Mouse (Mus musculus) intestine, postnatal 0 days (tissue): Measurements from ENCODE around the gene Cma2. TPM values are rescaled to one million over a fixed set of nuclear protein-coding genes. Genes with fewer than 3 reads are reported as not detected.
A peak's percentile ranks its signal among the peaks of the same experiment; 100 is the strongest.

Experiments used
- ATAC-seq: fragments of 200-750 bp; cut with Nextera tagmentation; 2 replicates; pipeline ENCODE4 v1.8.0; 2017; ENCODE audit warnings: mild to moderate bottlenecking, moderate TSS enrichment, moderate library complexity
- H3K27ac ChIP-seq: fragments of 300-500 bp; sonication (generic); 2 replicates; pipeline ENCODE4 v1.5.1; 2014; ENCODE audit warnings: mild to moderate bottlenecking, low read depth, low read length, moderate library complexity
- H3K27me3 ChIP-seq: fragments of 300-500 bp; sonication (generic); replicated peaks from 2 replicates; pipeline ENCODE4 v1.6.1; 2014; ENCODE audit warnings: low read length, mixed read lengths; ENCODE audit not compliant: control insufficient read depth, insufficient read depth
- H3K36me3 ChIP-seq: fragments of 300-500 bp; sonication (generic); 2 replicates; pipeline ENCODE4 v1.6.1; 2014; ENCODE audit warnings: mild to moderate bottlenecking, moderate library complexity; ENCODE audit not compliant: control insufficient read depth, insufficient read depth
- H3K4me1 ChIP-seq: fragments of 300-500 bp; sonication (generic); replicated peaks from 2 replicates; pipeline ENCODE4 v1.6.1; 2014; ENCODE audit warnings: antibody characterized with exemption, low read length, mixed read lengths; ENCODE audit not compliant: control insufficient read depth, insufficient read depth
- H3K4me2 ChIP-seq: fragments of 300-500 bp; sonication (generic); replicated peaks from 2 replicates; pipeline ENCODE4 v1.6.1; 2014; ENCODE audit warnings: low read depth, mild to moderate bottlenecking, moderate library complexity
- H3K4me3 ChIP-seq: fragments of 300-500 bp; sonication (generic); 2 replicates; pipeline ENCODE4 v1.5.1; 2014; ENCODE audit warnings: low read depth, low read length
- H3K9ac ChIP-seq: fragments of 300-500 bp; sonication (generic); 2 replicates; pipeline ENCODE4 v1.6.1; 2014; ENCODE audit warnings: mild to moderate bottlenecking, low read depth, low read length
- H3K9me3 ChIP-seq: fragments of 300-500 bp; sonication (generic); 2 replicates; pipeline ENCODE4 v1.6.1; 2016; ENCODE audit warnings: mixed run types; ENCODE audit not compliant: control insufficient read depth
- CTCF ChIP-seq: sonication (generic); IDR thresholded peaks from 2 replicates; pipeline ENCODE4 v1.5.1; 2016; ENCODE audit warnings: low read depth, mild to moderate bottlenecking, control low read depth, antibody characterized with exemption, moderate library complexity
- WGBS: fragments of 180-500 bp; shearing (Covaris S2); extraction: QIAGEN DNeasy Blood & Tissue Kit; methylation state at CpG from one replicate; pipeline ENCODE4 v1.1.7; 2014; 5-methylcytosine and 5-hydroxymethylcytosine counted together
- polyA plus RNA-seq: library from polyadenylated mRNA; unstranded; fragments of >200 nt; fragmentation: Nextera tagmentation; extraction: Ambion mirVana; gene quantifications from 2 replicates; pipeline ENCODE4 v1.2.1, GENCODE M21; 2015

The Cma2 gene
- polyA plus RNA-seq, 1 experiment from 2014 or later, result not detected

GRCm38 (mm10) chr14:55929263-55929997, 21.4 kb upstream of the Cma2 start:
- no peak for ATAC-seq
- H3K9ac ChIP-seq, result no peak overlapping the region
- WGBS, result 47% methylated on average over 12 of the region's 12 CpGs

DNA sequence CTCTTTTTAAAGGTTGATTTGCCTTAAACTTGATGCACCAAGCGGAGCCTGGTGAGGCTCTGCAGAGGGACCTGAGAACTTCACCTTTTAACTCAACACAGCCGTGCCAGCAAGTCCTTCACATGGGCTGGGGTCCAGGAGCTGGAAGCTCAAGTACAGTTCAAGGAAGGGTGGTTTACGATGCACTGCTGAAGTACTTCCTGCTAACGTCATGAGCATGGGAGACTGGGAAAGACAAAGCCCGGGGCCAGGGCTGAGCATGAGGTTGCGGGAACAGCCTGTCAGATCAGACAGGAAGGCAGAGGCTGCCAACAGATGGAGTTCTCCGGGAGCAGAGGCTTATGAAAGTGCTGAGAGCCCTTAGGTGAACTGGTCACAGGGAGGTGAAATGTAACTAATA, 17.2 kb upstream of the Cma2 start:
- 29% methylated on average over 7 of the region's 7 CpGs for WGBS
- H3K4me1 ChIP-seq, result no peaks in the 10 kb centered on the region; the same call in 1 of the 2 replicates
- TF ChIP-seq CTCF, result 0 out of 2 replicates have a peak, but pooled peaks have one; percentile 11
- H3K9ac ChIP-seq, result no peak overlapping the region
- H3K9me3 ChIP-seq, result no peaks in the 10 kb centered on the region
- no peaks in the 10 kb centered on the region for H3K36me3 ChIP-seq
- no peak overlapping the region for H3K27ac ChIP-seq
- no peaks in the 10 kb centered on the region for H3K27me3 ChIP-seq
- no peak overlapping the region for H3K4me2 ChIP-seq
- peak; percentile 56 for ATAC-seq
- no peak overlapping the region for H3K4me3 ChIP-seq

More at GRCm38 (mm10) chr14:55929263-55929997, 21.4 kb upstream of the Cma2 start:
- Histone ChIP-seq H3K4me2 (no peak overlapping the region), H3K4me3 (no peak overlapping the region), H3K4me1 (no peaks in the 10 kb centered on the region; the same call in 1 of the 2 replicates), H3K27me3 (no peaks in the 10 kb centered on the region), H3K36me3 (no peaks in the 10 kb centered on the region), H3K27ac (no peak overlapping the region), H3K9me3 (no peaks in the 10 kb centered on the region)
- no peak for TF ChIP-seq CTCF

- WGBS, result 34% methylated on average over 7 of the region's 7 CpGs
- ATAC-seq, result no peak
- no peak overlapping the region for H3K9ac ChIP-seq
These were observed 10.5 kb upstream of the Cma2 start for GRCm38 (mm10) chr14:55940070-55940800.

GRCm38 (mm10) chr14:55943601-55944000, 7.2 kb upstream of the Cma2 start:
- Histone ChIP-seq H3K4me3 (no peak overlapping the region), H3K27me3 (0 out of 2 replicates have a peak, but pooled peaks cover 7% of the 10 kb centered on the region), H3K9ac (no peak overlapping the region), H3K36me3 (no peaks in the 10 kb centered on the region), H3K27ac (no peak overlapping the region), H3K4me2 (no peak overlapping the region), H3K9me3 (no peaks in the 10 kb centered on the region), H3K4me1 (no peaks in the 10 kb centered on the region)
- WGBS, result 58% methylated on average over 11 of the region's 11 CpGs
- no peak for ATAC-seq
- no peak for TF ChIP-seq CTCF

More at GRCm38 (mm10) chr14:55940070-55940800, 10.5 kb upstream of the Cma2 start:
- TF ChIP-seq CTCF, result peak; percentile 59
- Histone ChIP-seq H3K4me1 (no peaks in the 10 kb centered on the region), H3K9me3 (no peaks in the 10 kb centered on the region), H3K27me3 (no peaks in the 10 kb centered on the region), H3K4me2 (no peak overlapping the region), H3K36me3 (no peaks in the 10 kb centered on the region), H3K4me3 (no peak overlapping the region), H3K27ac (no peak overlapping the region)

GRCm38 (mm10) chr14:55944575-55944974, 6.2 kb upstream of the Cma2 start, which contains the start of gene Cma1:
TSS of gene Cma1 (minus strand) at chr14:55944675.
- H3K27me3 ChIP-seq, result 0 out of 2 replicates have a peak, but pooled peaks cover 7% of the 10 kb centered on the region
- H3K4me3 ChIP-seq, result no peak within 1 kb of the TSS
- no peaks in the 10 kb centered on the region for H3K36me3 ChIP-seq
- no peak for ATAC-seq
- no peak within 1 kb of the TSS for H3K9ac ChIP-seq
- 62% methylated on average over 4 of the region's 4 CpGs for WGBS
- TF ChIP-seq CTCF, result no peak
- no peak within 1 kb of the TSS for H3K27ac ChIP-seq
- H3K9me3 ChIP-seq, result no peaks in the 10 kb centered on the region
- H3K4me2 ChIP-seq, result no peak within 1 kb of the TSS
- no peaks in the 10 kb centered on the region for H3K4me1 ChIP-seq

DNA sequence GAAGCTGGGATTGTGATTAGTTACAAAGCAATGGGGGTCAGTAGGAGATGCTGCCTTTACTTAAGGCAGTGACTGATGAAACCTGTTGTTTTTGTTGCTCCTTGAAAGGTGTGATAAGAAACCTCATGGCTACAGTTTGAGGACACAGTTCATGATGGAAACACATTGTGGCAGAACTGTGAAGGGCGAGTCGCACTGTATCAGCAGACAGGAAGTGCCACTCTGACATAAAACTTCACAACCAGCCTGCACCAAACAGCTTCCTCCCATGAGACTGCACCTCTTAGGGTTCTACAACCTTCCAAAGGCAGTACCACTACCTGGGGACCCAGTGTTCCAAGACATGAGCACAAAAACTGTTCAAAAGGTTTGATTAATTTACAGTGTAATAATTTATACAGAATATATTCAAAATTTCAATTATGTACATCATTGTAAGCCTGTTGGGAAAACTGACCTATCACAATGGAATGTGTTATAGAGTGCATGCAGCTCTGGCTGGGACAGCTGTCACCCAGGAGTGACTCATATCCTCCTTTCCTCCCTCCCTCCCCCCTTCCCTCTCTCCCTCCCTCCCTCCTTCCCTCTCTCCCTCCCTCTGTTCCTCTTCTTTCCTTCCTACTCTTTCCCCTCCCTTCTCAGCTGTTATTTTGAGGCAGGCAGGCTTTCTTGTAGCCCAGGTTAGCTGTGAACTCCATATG, 4.4 kb upstream of the Cma2 start:
- no peak overlapping the region for H3K4me2 ChIP-seq
- H3K4me3 ChIP-seq, result no peak overlapping the region
- no peak overlapping the region for H3K27ac ChIP-seq
- WGBS, result 71% methylated on average over 2 of the region's 2 CpGs
- H3K4me1 ChIP-seq, result no peaks in the 10 kb centered on the region
- H3K27me3 ChIP-seq, result 0 out of 2 replicates have a peak, but pooled peaks cover 7% of the 10 kb centered on the region
- no peak for ATAC-seq
- H3K9me3 ChIP-seq, result no peaks in the 10 kb centered on the region
- no peak overlapping the region for H3K9ac ChIP-seq
- no peaks in the 10 kb centered on the region for H3K36me3 ChIP-seq
- TF ChIP-seq CTCF, result no peak
